16 mouse cellular contexts compared by ENCODE assay signal in genomic region chr10:12731459-12731858, GRCm38 (mm10).
"Had no signal": no experiment of that assay in that cellular context is flagged by ENCODE, and none has a peak within 500 bp of the region (broad histone marks: within the 10 kb centered on the region; RNA-seq: fewer than 3 reads in every experiment).

No protein-coding gene starts in this region.

- H3K4me2 ChIP-seq: limb, embryonic 12.5 days; limb, embryonic 15.5 days; liver, embryonic 11.5 days; liver, embryonic 15.5 days; lung, embryonic 14.5 days; midbrain, embryonic 13.5 days had no signal

- H3K27me3 ChIP-seq: limb, embryonic 12.5 days; limb, embryonic 15.5 days; liver, embryonic 15.5 days; midbrain, embryonic 13.5 days had no signal

- H3K27ac ChIP-seq: kidney, postnatal 0 days; layer of hippocampus, adult 2 months; limb, embryonic 12.5 days; limb, embryonic 15.5 days; liver, embryonic 15.5 days; macrophage; midbrain, embryonic 13.5 days had no signal

- DNase-seq: kidney, adult 2 months; kidney, postnatal 25 days; layer of hippocampus, adult 9-11 months; lung, embryonic 14.5 days; thymus, adult 18-20 months; thymus, postnatal 36 days had no signal

- H3K4me3 ChIP-seq: layer of hippocampus, adult 2 months; limb, embryonic 12.5 days; limb, embryonic 15.5 days; liver, embryonic 15.5 days; midbrain, embryonic 13.5 days had no signal

- H3K4me1 ChIP-seq: liver, embryonic 15.5 days had no signal

- ATAC-seq: lung, postnatal 0 days; midbrain, embryonic 13.5 days; midbrain, embryonic 16.5 days had no signal

- H3K9ac ChIP-seq: limb, embryonic 12.5 days; limb, embryonic 15.5 days; liver, embryonic 15.5 days; lung, embryonic 14.5 days; midbrain, embryonic 13.5 days had no signal

- H3K9me3 ChIP-seq: limb, embryonic 12.5 days; limb, embryonic 15.5 days; liver, embryonic 15.5 days had no signal
